Mouse (Mus musculus): ENCODE measurements around the gene Prps1.
A peak's percentile ranks its signal among the peaks of the same experiment; 100 is the strongest.
"Not testable (repeated sequence)": the region's sequence is repeated elsewhere in the genome, so short reads cannot be mapped to it uniquely, and the experiment has no call there.

The Prps1 gene

GRCm38 (mm10) chrX:140501401-140502301, 45.2 kb downstream of the Prps1 start:
- no peak for DNase-seq

DNA sequence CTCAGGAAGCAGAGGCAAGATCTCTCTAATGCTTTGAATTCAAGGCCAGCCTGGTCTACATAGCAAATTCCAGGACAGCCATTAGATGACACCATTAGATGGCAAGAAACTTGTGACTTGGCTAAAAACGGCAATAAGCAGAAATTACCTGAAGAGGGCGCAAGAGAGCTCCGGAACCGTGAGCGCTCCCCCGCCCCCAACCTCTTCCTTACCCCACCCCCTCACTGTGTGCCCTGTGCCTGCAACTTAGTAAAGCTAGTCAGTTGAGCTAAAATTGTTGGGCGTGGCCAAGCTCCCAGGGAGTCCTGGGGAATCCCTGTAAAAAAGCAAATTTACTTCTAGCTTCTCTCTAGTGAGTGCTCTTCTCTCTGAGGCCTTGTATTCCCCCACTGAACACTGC, 47.5 kb downstream of the Prps1 start:
- peak; percentile 59 to 60 for DNase-seq

DNA sequence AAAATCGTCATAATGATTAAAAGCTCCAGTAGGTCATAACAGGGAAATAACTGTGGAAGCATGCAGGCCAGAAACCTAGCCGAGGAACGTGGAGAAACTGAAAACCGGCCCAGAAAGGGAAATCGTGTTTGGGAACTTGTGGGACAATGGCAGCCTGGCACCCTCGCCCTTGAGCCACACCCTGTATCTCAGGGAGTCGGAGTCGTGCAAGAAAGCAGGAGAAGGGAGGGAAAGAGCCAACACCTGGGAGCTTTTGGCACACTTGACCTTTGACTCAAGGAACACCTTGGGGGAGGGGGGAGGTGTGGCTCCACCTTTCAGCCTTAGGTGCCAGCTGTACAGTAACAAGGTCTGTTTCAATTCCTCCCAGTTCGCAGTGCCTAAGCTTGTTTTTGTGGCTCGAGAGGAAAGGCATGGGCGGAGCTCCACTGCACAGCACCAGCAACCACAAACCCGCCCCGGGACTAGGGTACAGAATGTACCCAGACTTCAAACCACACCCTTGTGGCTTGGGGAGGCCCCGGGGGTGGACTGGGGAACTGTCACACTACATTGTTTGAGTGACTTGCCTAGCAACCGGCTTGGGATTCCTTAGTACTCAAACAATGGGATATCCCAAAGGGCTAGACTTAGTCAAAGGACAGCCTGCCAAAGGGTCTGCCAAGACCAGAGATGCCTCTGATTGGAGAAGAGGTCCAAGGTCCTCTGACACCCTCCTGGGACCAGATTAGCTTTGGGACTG, 49.3 kb downstream of the Prps1 start:
- peak; percentile 67 to 68 for DNase-seq

DNA sequence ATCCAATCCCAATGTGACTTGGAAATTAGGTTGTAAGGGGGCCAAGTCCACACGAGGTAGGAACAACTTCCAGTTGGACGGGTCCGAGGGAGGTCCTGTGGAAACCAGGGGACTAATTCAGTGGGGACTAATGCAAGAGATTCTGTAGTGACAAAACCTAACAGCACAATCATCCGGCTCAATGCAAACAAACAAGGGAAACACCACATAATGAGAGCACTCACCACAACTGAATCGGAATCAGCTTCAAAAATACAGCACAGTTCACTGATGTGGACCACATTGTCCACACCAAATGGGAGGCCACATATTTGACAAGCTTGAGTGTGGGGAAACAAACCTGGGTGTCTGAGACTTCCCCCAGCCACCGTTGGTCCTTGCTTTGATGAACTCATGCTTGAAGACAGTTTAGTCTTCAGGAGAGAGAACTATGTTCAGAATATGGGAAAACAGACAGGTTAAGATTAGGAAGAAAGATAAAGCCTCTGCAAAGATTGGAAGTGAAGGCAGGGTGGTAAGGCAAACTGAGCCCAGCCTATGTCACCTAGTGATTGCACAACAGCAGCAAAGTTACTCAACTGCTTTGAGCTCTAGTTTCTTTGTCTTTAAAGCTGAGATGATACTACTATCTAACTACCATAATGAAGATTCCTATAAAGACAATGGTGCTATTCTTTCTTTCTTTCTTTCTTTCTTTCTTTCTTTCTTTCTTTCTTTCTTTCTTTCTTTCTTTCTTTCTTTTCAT, 50.2 kb downstream of the Prps1 start:
- DNase-seq: no peak

- no peak for DNase-seq
Measured at GRCm38 (mm10) chrX:140507377-140507776, 51.0 kb downstream of the Prps1 start.

DNA sequence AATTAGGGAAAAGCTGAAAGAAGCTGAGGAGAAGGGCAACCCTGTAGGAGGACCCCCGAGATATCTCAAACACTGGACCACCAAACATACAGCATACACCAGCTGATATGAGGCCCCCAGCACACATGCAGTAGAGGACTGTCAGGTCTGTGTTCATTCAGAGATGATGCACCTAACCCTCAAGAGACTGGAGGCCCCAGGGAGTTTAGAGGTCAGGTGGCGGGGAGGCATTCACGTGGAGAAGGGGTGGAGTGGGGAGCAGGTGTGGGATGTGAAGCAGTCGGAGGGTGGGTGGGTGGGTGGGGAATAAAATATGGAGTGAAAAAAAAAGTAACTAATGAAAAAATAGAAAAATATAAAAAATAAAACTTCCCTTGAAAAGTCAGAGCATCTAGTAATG, 52.4 kb downstream of the Prps1 start:
- not testable (repeated sequence) for DNase-seq

- no peak for DNase-seq
Measured at GRCm38 (mm10) chrX:140509817-140510216, 53.4 kb downstream of the Prps1 start.

- peak; percentile 86 to 90 for DNase-seq
Measured at GRCm38 (mm10) chrX:140510696-140511429, 54.5 kb downstream of the Prps1 start.

- no peak for DNase-seq
Measured at GRCm38 (mm10) chrX:140511687-140512651, 55.6 kb downstream of the Prps1 start.

GRCm38 (mm10) chrX:140513379-140513778, 57.0 kb downstream of the Prps1 start:
- no peak for DNase-seq

DNA sequence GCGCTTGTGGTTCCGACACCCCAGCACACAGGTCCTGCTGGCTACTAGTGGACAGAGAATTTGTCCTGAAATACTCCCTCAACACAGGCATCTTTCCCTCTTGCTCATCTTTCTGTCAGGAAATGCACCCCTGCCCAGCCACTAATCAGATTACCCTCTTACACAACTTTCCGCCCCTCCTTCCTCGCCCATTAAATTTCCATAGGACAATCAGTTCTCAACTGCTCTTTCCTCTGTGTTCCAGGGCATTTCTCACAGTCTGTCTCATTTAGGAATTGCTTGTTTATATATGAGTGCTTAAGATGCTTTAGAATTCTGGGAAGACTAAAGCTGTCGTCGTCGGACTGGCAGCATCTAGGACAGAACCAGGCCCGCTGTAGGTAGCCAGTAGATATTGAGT, 61.9 kb downstream of the Prps1 start:
- no peak for DNase-seq

- peak; percentile 96 to 97 for DNase-seq
Measured at GRCm38 (mm10) chrX:140520146-140521102, 64.0 kb downstream of the Prps1 start.

DNA sequence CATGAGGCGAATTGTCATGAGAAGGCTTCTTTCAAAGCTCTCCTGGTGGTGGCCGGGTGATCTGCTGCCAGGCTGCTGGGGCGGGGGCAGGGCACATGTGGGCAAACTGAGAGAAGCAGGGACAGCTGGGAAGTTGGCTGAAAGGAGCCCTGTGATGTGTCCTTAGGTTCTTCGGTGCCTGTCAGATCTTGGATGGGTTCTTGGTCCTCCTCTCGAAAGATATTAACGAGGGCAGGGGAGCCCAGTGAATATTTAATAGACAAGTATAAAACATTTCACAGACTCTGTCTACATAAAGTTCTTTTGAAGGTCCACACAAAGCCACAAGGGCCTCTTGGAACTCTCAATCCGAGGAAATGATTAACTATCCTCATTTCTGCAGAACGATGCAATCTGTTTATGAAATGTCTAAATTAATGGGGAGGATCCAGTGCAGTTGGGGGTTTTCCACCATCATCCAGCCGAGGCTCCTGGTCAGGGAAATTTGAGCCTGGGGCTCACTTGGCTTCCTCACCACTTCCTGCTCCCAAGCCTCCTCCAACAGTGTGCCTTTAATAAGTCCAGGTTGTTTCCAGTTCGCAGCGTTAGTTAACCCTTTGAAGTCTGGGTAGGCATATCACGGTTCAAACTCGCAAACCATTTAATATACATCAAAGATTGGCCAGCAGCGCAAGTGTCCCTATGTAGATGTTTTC, 65.8 kb downstream of the Prps1 start:
- peak; percentile 60 to 67 for DNase-seq

- DNase-seq: no peak
Measured at GRCm38 (mm10) chrX:140524231-140524630, 67.8 kb downstream of the Prps1 start.

All from kidney, adult 8-10 months (tissue).